Mouse (Mus musculus) retina, adult 2 months (tissue): Measurements from ENCODE around the gene 4921536K21Rik.

Source experiments
- DNase-seq: peaks from one replicate; pipeline ENCODE4 v3.0.0-alpha.2; 2012; ENCODE audit warnings: low read depth, low spot score

The 4921536K21Rik gene

GRCm38 (mm10) chr11:3894406-3895281 is at the start of gene 4921536K21Rik, which contains the start of gene Dusp18:
TSS of gene 4921536K21Rik (minus strand) at chr11:3895098.
TSS of gene Dusp18 (plus strand) at chr11:3895240.
- no peak for DNase-seq

- DNase-seq, result peak; percentile 66
These were observed 46.5 kb upstream of the 4921536K21Rik start for GRCm38 (mm10) chr11:3941371-3941770.

- DNase-seq, result no peak
These were observed 42.5 kb upstream of the 4921536K21Rik start for GRCm38 (mm10) chr11:3937321-3937874.

- DNase-seq, result no peak
These were observed 41.4 kb upstream of the 4921536K21Rik start for GRCm38 (mm10) chr11:3936318-3936717.

- DNase-seq, result no peak
These were observed 40.2 kb upstream of the 4921536K21Rik start for GRCm38 (mm10) chr11:3935135-3935534.

- DNase-seq, result no peak
These were observed 38.9 kb upstream of the 4921536K21Rik start for GRCm38 (mm10) chr11:3933756-3934285.

- peak; percentile 56 for DNase-seq
These were observed 36.8 kb upstream of the 4921536K21Rik start, which contains the start of gene Tcn2 for GRCm38 (mm10) chr11:3931511-3932211. TSS of gene Tcn2 (minus strand) at chr11:3932159.

- no peak for DNase-seq
These were observed 36.0 kb upstream of the 4921536K21Rik start for GRCm38 (mm10) chr11:3930931-3931330.

- no peak for DNase-seq
These were observed 35.1 kb upstream of the 4921536K21Rik start for GRCm38 (mm10) chr11:3930019-3930418.

GRCm38 (mm10) chr11:3925916-3926315 is 31.0 kb upstream of the 4921536K21Rik start:
- DNase-seq, result no peak

GRCm38 (mm10) chr11:3922731-3923130 is 27.8 kb upstream of the 4921536K21Rik start:
- DNase-seq, result no peak

- no peak for DNase-seq
These were observed 27.2 kb upstream of the 4921536K21Rik start for GRCm38 (mm10) chr11:3922115-3922514.

GRCm38 (mm10) chr11:3921281-3921850 is 26.5 kb upstream of the 4921536K21Rik start:
- DNase-seq, result no peak

- DNase-seq, result peak; percentile 56
These were observed 25.6 kb upstream of the 4921536K21Rik start for GRCm38 (mm10) chr11:3920476-3920875.

- no peak for DNase-seq
These were observed 23.8 kb upstream of the 4921536K21Rik start for GRCm38 (mm10) chr11:3918738-3919137.

- DNase-seq, result peak; percentile 61
These were observed 19.4 kb upstream of the 4921536K21Rik start, which contains the start of gene Slc35e4 for GRCm38 (mm10) chr11:3914109-3914840. TSS of gene Slc35e4 (minus strand) at chr11:3914664.

- peak; percentile 76 for DNase-seq
These were observed 18.6 kb upstream of the 4921536K21Rik start for GRCm38 (mm10) chr11:3913316-3914108.

- DNase-seq, result no peak
These were observed 18.0 kb upstream of the 4921536K21Rik start for GRCm38 (mm10) chr11:3912875-3913271.

- DNase-seq, result no peak
These were observed 17.4 kb upstream of the 4921536K21Rik start for GRCm38 (mm10) chr11:3912100-3912874.
